Mouse (Mus musculus): Measurements from ENCODE around the gene Ell3. TPM values are rescaled to one million over a fixed set of nuclear protein-coding genes. Genes with fewer than 3 reads are reported as not detected.
A peak's percentile ranks its signal among the peaks of the same experiment; 100 is the strongest.
"Not testable (repeated sequence)": the region's sequence is repeated elsewhere in the genome, so short reads cannot be mapped to it uniquely, and the experiment has no call there.

Ell3 gene
- polyA plus RNA-seq, 1 experiment from 2014 or later = 1.2 TPM

GRCm38 (mm10) chr2:121472783-121473182 lies 28.7 kb upstream of the Ell3 start:
- not testable (repeated sequence) for H3K36me3 ChIP-seq (ENCODE audit: control insufficient read depth, insufficient read depth, low read length); H3K27me3 ChIP-seq (ENCODE audit: control insufficient read depth, insufficient read depth, low read length); H3K4me1 ChIP-seq (ENCODE audit: control insufficient read depth, insufficient read depth, low read length); H3K4me3 ChIP-seq (ENCODE audit: low read depth, low read length); ATAC-seq (ENCODE audit: low read depth); H3K9ac ChIP-seq (replicated peaks; ENCODE audit: low read depth, low read length); H3K9me3 ChIP-seq (ENCODE audit: control insufficient read depth, low read length); H3K4me2 ChIP-seq (ENCODE audit: low read depth, low read length); H3K27ac ChIP-seq (ENCODE audit: low read depth, low read length)
- 96% methylated on average over 3 of the region's 3 CpGs for WGBS

- not testable (repeated sequence) for H3K4me1 ChIP-seq (ENCODE audit: control insufficient read depth, insufficient read depth, low read length)
Measured at GRCm38 (mm10) chr2:121468982-121469381, 24.9 kb upstream of the Ell3 start.

GRCm38 (mm10) chr2:121460071-121460470 lies 16.0 kb upstream of the Ell3 start:
- Histone ChIP-seq H3K9me3 (ENCODE audit: control insufficient read depth, low read length) (no peaks in the 10 kb centered on the region), H3K27ac (ENCODE audit: low read depth, low read length) (no peak overlapping the region), H3K27me3 (ENCODE audit: control insufficient read depth, insufficient read depth, low read length) (no peaks in the 10 kb centered on the region), H3K4me1 (ENCODE audit: control insufficient read depth, insufficient read depth, low read length) (peaks cover 9% of the 10 kb centered on the region; the same call in 1 of the 2 replicates), H3K4me2 (ENCODE audit: low read depth, low read length) (no peak overlapping the region), H3K36me3 (ENCODE audit: control insufficient read depth, insufficient read depth, low read length) (no peaks in the 10 kb centered on the region; the same call in 1 of the 2 replicates), H3K4me3 (ENCODE audit: low read depth, low read length) (no peak overlapping the region), H3K9ac (replicated peaks; ENCODE audit: low read depth, low read length) (no peak overlapping the region)
- WGBS = 58% methylated on average over 2 of the region's 2 CpGs
- no peak for ATAC-seq (ENCODE audit: low read depth)

More at GRCm38 (mm10) chr2:121468982-121469381, 24.9 kb upstream of the Ell3 start:
- 50% methylated on average over 1 of the region's 6 CpGs for WGBS
- H3K9me3 ChIP-seq (ENCODE audit: control insufficient read depth, low read length); H3K4me3 ChIP-seq (ENCODE audit: low read depth, low read length); H3K27ac ChIP-seq (ENCODE audit: low read depth, low read length); H3K27me3 ChIP-seq (ENCODE audit: control insufficient read depth, insufficient read depth, low read length); H3K36me3 ChIP-seq (ENCODE audit: control insufficient read depth, insufficient read depth, low read length); H3K9ac ChIP-seq (replicated peaks; ENCODE audit: low read depth, low read length); H3K4me2 ChIP-seq (ENCODE audit: low read depth, low read length); ATAC-seq (ENCODE audit: low read depth): not testable (repeated sequence)

GRCm38 (mm10) chr2:121456692-121457642 lies 12.9 kb upstream of the Ell3 start, which contains the start of gene Serinc4:
TSS of gene Serinc4 (minus strand) at chr2:121456781.
- WGBS = 5% methylated on average over 41 of the region's 41 CpGs
- Histone ChIP-seq H3K4me2 (ENCODE audit: low read depth, low read length) (peak within 1 kb of the TSS; percentile 55), H3K9ac (replicated peaks; ENCODE audit: low read depth, low read length) (peak within 1 kb of the TSS; percentile 68), H3K9me3 (ENCODE audit: control insufficient read depth, low read length) (no peaks in the 10 kb centered on the region), H3K4me1 (ENCODE audit: control insufficient read depth, insufficient read depth, low read length) (peaks cover 9% of the 10 kb centered on the region; the same call in 1 of the 2 replicates), H3K36me3 (ENCODE audit: control insufficient read depth, insufficient read depth, low read length) (no peaks in the 10 kb centered on the region; the same call in 1 of the 2 replicates), H3K27me3 (ENCODE audit: control insufficient read depth, insufficient read depth, low read length) (no peaks in the 10 kb centered on the region), H3K4me3 (ENCODE audit: low read depth, low read length) (peak within 1 kb of the TSS; percentile 78), H3K27ac (ENCODE audit: low read depth, low read length) (peak within 1 kb of the TSS; percentile 62)
- ATAC-seq (ENCODE audit: low read depth) = peak; percentile 94

GRCm38 (mm10) chr2:121455534-121455933 lies 11.5 kb upstream of the Ell3 start:
- no peaks in the 10 kb centered on the region for H3K9me3 ChIP-seq (ENCODE audit: control insufficient read depth, low read length)
- no peak overlapping the region for H3K4me3 ChIP-seq (ENCODE audit: low read depth, low read length)
- peaks cover 9% of the 10 kb centered on the region for H3K4me1 ChIP-seq (ENCODE audit: control insufficient read depth, insufficient read depth, low read length)
- H3K9ac ChIP-seq (replicated peaks; ENCODE audit: low read depth, low read length) = no peak overlapping the region
- no peaks in the 10 kb centered on the region; the same call in 1 of the 2 replicates for H3K36me3 ChIP-seq (ENCODE audit: control insufficient read depth, insufficient read depth, low read length)
- ATAC-seq (ENCODE audit: low read depth) = no peak
- H3K27me3 ChIP-seq (ENCODE audit: control insufficient read depth, insufficient read depth, low read length) = no peaks in the 10 kb centered on the region
- 83% methylated on average over 5 of the region's 5 CpGs for WGBS
- H3K27ac ChIP-seq (ENCODE audit: low read depth, low read length) = no peak overlapping the region
- no peak overlapping the region for H3K4me2 ChIP-seq (ENCODE audit: low read depth, low read length)

- H3K9me3 ChIP-seq (ENCODE audit: control insufficient read depth, low read length) = no peaks in the 10 kb centered on the region
- no peak overlapping the region for H3K4me2 ChIP-seq (ENCODE audit: low read depth, low read length)
- H3K27me3 ChIP-seq (ENCODE audit: control insufficient read depth, insufficient read depth, low read length) = no peaks in the 10 kb centered on the region
- H3K9ac ChIP-seq (replicated peaks; ENCODE audit: low read depth, low read length) = no peak overlapping the region
- 86% methylated on average over 6 of the region's 6 CpGs for WGBS
- peaks cover 14% of the 10 kb centered on the region for H3K4me1 ChIP-seq (ENCODE audit: control insufficient read depth, insufficient read depth, low read length)
- no peak overlapping the region for H3K27ac ChIP-seq (ENCODE audit: low read depth, low read length)
- no peak overlapping the region for H3K4me3 ChIP-seq (ENCODE audit: low read depth, low read length)
- no peaks in the 10 kb centered on the region; the same call in 1 of the 2 replicates for H3K36me3 ChIP-seq (ENCODE audit: control insufficient read depth, insufficient read depth, low read length)
- ATAC-seq (ENCODE audit: low read depth) = no peak
Measured at GRCm38 (mm10) chr2:121453917-121454316, 9.8 kb upstream of the Ell3 start.

GRCm38 (mm10) chr2:121452990-121453389 lies 8.9 kb upstream of the Ell3 start, which contains the start of gene Hypk:
TSS of gene Hypk (plus strand) at chr2:121453290.
- Histone ChIP-seq H3K4me3 (ENCODE audit: low read depth, low read length) (no peak within 1 kb of the TSS), H3K4me2 (ENCODE audit: low read depth, low read length) (no peak within 1 kb of the TSS), H3K27me3 (ENCODE audit: control insufficient read depth, insufficient read depth, low read length) (no peaks in the 10 kb centered on the region), H3K27ac (ENCODE audit: low read depth, low read length) (no peak within 1 kb of the TSS), H3K9ac (replicated peaks; ENCODE audit: low read depth, low read length) (no peak within 1 kb of the TSS), H3K9me3 (ENCODE audit: control insufficient read depth, low read length) (no peaks in the 10 kb centered on the region), H3K36me3 (ENCODE audit: control insufficient read depth, insufficient read depth, low read length) (no peaks in the 10 kb centered on the region), H3K4me1 (ENCODE audit: control insufficient read depth, insufficient read depth, low read length) (peaks cover 16% of the 10 kb centered on the region)
- ATAC-seq (ENCODE audit: low read depth) = no peak
- WGBS = 93% methylated on average over 4 of the region's 4 CpGs

GRCm38 (mm10) chr2:121452361-121452760 lies 8.3 kb upstream of the Ell3 start:
- no peaks in the 10 kb centered on the region for H3K27me3 ChIP-seq (ENCODE audit: control insufficient read depth, insufficient read depth, low read length)
- H3K4me2 ChIP-seq (ENCODE audit: low read depth, low read length) = no peak overlapping the region
- H3K4me3 ChIP-seq (ENCODE audit: low read depth, low read length) = no peak overlapping the region
- H3K9ac ChIP-seq (replicated peaks; ENCODE audit: low read depth, low read length) = no peak overlapping the region
- no peak for ATAC-seq (ENCODE audit: low read depth)
- H3K27ac ChIP-seq (ENCODE audit: low read depth, low read length) = no peak overlapping the region
- H3K9me3 ChIP-seq (ENCODE audit: control insufficient read depth, low read length) = no peaks in the 10 kb centered on the region
- 91% methylated on average over 4 of the region's 4 CpGs for WGBS
- peaks cover 12% of the 10 kb centered on the region for H3K4me1 ChIP-seq (ENCODE audit: control insufficient read depth, insufficient read depth, low read length)
- H3K36me3 ChIP-seq (ENCODE audit: control insufficient read depth, insufficient read depth, low read length) = no peaks in the 10 kb centered on the region

GRCm38 (mm10) chr2:121450093-121450492 lies 6.0 kb upstream of the Ell3 start:
- Histone ChIP-seq H3K27me3 (ENCODE audit: control insufficient read depth, insufficient read depth, low read length) (no peaks in the 10 kb centered on the region), H3K9ac (replicated peaks; ENCODE audit: low read depth, low read length) (peak overlapping the region; percentile 86), H3K4me3 (ENCODE audit: low read depth, low read length) (peak overlapping the region; percentile 88), H3K4me2 (ENCODE audit: low read depth, low read length) (peak overlapping the region; percentile 92), H3K36me3 (ENCODE audit: control insufficient read depth, insufficient read depth, low read length) (no peaks in the 10 kb centered on the region), H3K9me3 (ENCODE audit: control insufficient read depth, low read length) (no peaks in the 10 kb centered on the region), H3K4me1 (ENCODE audit: control insufficient read depth, insufficient read depth, low read length) (peaks cover 8% of the 10 kb centered on the region), H3K27ac (ENCODE audit: low read depth, low read length) (peak overlapping the region; percentile 95)
- 3% methylated on average over 7 of the region's 7 CpGs for WGBS
- ATAC-seq (ENCODE audit: low read depth) = no peak

Measured in neural tube, embryonic 14.5 days (tissue).